Mouse (Mus musculus): Measurements from ENCODE around the gene Limch1. TPM values are rescaled to one million over a fixed set of nuclear protein-coding genes. Genes with fewer than 3 reads are reported as not detected.

The Limch1 gene
- total and polyA plus RNA-seq, 2 experiments from 2014 or later: 62.8 to 133 TPM

DNA sequence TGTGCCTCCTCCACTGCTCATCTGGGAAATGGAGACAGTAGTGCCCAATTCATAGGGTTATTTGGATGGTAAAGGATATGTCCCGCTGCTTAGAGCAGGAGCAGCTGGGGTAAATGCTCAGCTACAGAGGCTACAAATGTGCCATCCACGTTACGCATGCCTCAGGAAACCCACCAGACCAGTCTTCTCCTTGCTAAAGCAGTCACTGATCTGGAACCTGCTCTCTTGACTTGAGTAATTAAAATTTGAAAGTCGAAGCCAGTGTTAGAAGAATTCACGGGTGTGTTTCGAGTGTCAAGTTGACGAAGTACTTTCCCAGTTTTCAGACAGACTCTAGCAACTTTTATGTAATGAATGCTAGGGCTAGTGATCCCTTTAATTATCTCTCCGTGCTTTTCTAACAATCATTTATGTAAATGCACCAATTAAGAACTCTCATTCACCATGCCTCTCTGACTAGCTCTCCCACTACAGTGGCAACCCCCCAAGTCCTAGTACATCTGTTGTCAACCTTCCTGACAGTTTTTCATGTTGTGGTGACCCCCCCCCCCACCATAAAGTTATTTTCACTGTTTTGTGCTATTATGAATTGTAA is 203.6 kb downstream of the Limch1 start:
- TF ChIP-seq CTCF (IDR thresholded peaks at IDR 0.05; ENCODE audit: low read depth): no peak
- Histone ChIP-seq H3K4me3 (ENCODE audit: low read depth, low read length) (no peak overlapping the region), H3K27me3 (ENCODE audit: insufficient read depth, low read length) (no peaks in the 10 kb centered on the region), H3K36me3 (ENCODE audit: insufficient read depth) (no peaks in the 10 kb centered on the region), H3K27ac (ENCODE audit: low read depth, low read length) (peak overlapping the region; percentile 29; the same call in 1 of the 2 replicates), H3K9ac (no peak overlapping the region), H3K9me3 (ENCODE audit: low read length) (no peaks in the 10 kb centered on the region), H3K4me2 (ENCODE audit: low read depth) (no peak overlapping the region), H3K4me1 (ENCODE audit: insufficient read depth) (peaks cover 3% of the 10 kb centered on the region; the same call in 1 of the 2 replicates)
- WGBS: 21% methylated on average over 8 of the region's 8 CpGs
- DNase-seq: no peak
- ATAC-seq: peak; percentile 57

DNA sequence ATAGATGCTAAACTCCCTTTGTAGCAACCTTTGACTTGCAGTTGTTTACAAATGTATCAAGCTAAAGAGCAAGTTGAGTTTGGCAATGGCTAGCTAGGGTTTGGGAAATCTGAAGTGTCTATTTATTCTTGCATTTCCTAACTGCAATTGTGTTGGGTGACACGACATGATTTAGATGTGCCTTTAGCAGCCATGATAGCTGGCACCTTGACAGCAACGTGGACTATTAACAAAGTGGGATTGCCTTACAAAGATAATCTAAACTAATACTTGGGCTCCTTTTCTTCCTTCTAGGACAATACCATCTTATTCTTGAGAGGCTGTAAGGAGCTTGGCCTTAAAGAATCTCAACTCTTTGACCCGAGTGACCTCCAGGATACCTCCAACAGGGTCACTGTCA is 207.7 kb downstream of the Limch1 start:
- Histone ChIP-seq H3K4me1 (ENCODE audit: insufficient read depth) (peaks cover 3% of the 10 kb centered on the region; the same call in 1 of the 2 replicates), H3K9me3 (ENCODE audit: low read length) (no peaks in the 10 kb centered on the region), H3K9ac (no peak overlapping the region), H3K4me2 (ENCODE audit: low read depth) (no peak overlapping the region), H3K27me3 (ENCODE audit: insufficient read depth, low read length) (no peaks in the 10 kb centered on the region), H3K27ac (ENCODE audit: low read depth, low read length) (0 out of 2 replicates have a peak overlapping the region, but pooled peaks have one; percentile 45), H3K4me3 (ENCODE audit: low read depth, low read length) (no peak overlapping the region), H3K36me3 (ENCODE audit: insufficient read depth) (no peaks in the 10 kb centered on the region)
- ATAC-seq (no peak), DNase-seq (no peak)
- WGBS: 56% methylated on average over 3 of the region's 3 CpGs
- TF ChIP-seq CTCF (IDR thresholded peaks at IDR 0.05; ENCODE audit: low read depth): no peak

- Histone ChIP-seq H3K4me3 (ENCODE audit: low read depth, low read length) (no peak overlapping the region), H3K9ac (no peak overlapping the region), H3K27ac (ENCODE audit: low read depth, low read length) (peak overlapping the region; percentile 9; the same call in 1 of the 2 replicates), H3K27me3 (ENCODE audit: insufficient read depth, low read length) (no peaks in the 10 kb centered on the region), H3K4me2 (ENCODE audit: low read depth) (no peak overlapping the region), H3K4me1 (ENCODE audit: insufficient read depth) (no peaks in the 10 kb centered on the region), H3K36me3 (ENCODE audit: insufficient read depth) (no peaks in the 10 kb centered on the region), H3K9me3 (ENCODE audit: low read length) (no peaks in the 10 kb centered on the region)
- no peak for TF ChIP-seq CTCF (IDR thresholded peaks at IDR 0.05; ENCODE audit: low read depth)
- DNase-seq (peak; percentile 83), ATAC-seq (peak; percentile 91)
- 28% methylated on average over 7 of the region's 7 CpGs for WGBS
These were observed 208.5 kb downstream of the Limch1 start for GRCm38 (mm10) chr5:66953971-66954644.

GRCm38 (mm10) chr5:66955245-66955644 is 209.6 kb downstream of the Limch1 start:
- no peaks in the 10 kb centered on the region for H3K9me3 ChIP-seq (ENCODE audit: low read length)

GRCm38 (mm10) chr5:66957656-66958055 is 212.0 kb downstream of the Limch1 start:
- H3K4me1 ChIP-seq (ENCODE audit: insufficient read depth): no peaks in the 10 kb centered on the region
- H3K9me3 ChIP-seq (ENCODE audit: low read length): no peaks in the 10 kb centered on the region
- DNase-seq (no peak), ATAC-seq (no peak)
- H3K36me3 ChIP-seq (ENCODE audit: insufficient read depth): peaks cover 5% of the 10 kb centered on the region; the same call in 1 of the 2 replicates
- no peak overlapping the region for H3K9ac ChIP-seq
- H3K27me3 ChIP-seq (ENCODE audit: insufficient read depth, low read length): no peaks in the 10 kb centered on the region
- WGBS: 84% methylated on average over 10 of the region's 10 CpGs
- H3K4me3 ChIP-seq (ENCODE audit: low read depth, low read length): no peak overlapping the region
- no peak overlapping the region for H3K27ac ChIP-seq (ENCODE audit: low read depth, low read length)
- no peak overlapping the region for H3K4me2 ChIP-seq (ENCODE audit: low read depth)
- no peak for TF ChIP-seq CTCF (IDR thresholded peaks at IDR 0.05; ENCODE audit: low read depth)

More at GRCm38 (mm10) chr5:66955245-66955644, 209.6 kb downstream of the Limch1 start:
- 91% methylated on average over 5 of the region's 5 CpGs for WGBS
- no peak overlapping the region for H3K9ac ChIP-seq
- no peak overlapping the region for H3K4me3 ChIP-seq (ENCODE audit: low read depth, low read length)
- no peak for ATAC-seq
- H3K4me1 ChIP-seq (ENCODE audit: insufficient read depth): no peaks in the 10 kb centered on the region
- H3K27me3 ChIP-seq (ENCODE audit: insufficient read depth, low read length): no peaks in the 10 kb centered on the region
- DNase-seq: no peak
- no peak overlapping the region for H3K4me2 ChIP-seq (ENCODE audit: low read depth)
- no peak overlapping the region for H3K27ac ChIP-seq (ENCODE audit: low read depth, low read length)
- TF ChIP-seq CTCF (IDR thresholded peaks at IDR 0.05; ENCODE audit: low read depth): no peak
- H3K36me3 ChIP-seq (ENCODE audit: insufficient read depth): no peaks in the 10 kb centered on the region

- no peak for TF ChIP-seq CTCF (IDR thresholded peaks at IDR 0.05; ENCODE audit: low read depth)
These were observed 212.5 kb downstream of the Limch1 start for GRCm38 (mm10) chr5:66958118-66958517.

GRCm38 (mm10) chr5:66959968-66960367 is 214.3 kb downstream of the Limch1 start:
- ATAC-seq (no peak), DNase-seq (no peak)
- Histone ChIP-seq H3K4me3 (ENCODE audit: low read depth, low read length) (no peak overlapping the region), H3K4me1 (ENCODE audit: insufficient read depth) (0 out of 2 replicates have a peak, but pooled peaks cover 2% of the 10 kb centered on the region), H3K4me2 (ENCODE audit: low read depth) (no peak overlapping the region), H3K27ac (ENCODE audit: low read depth, low read length) (no peak overlapping the region), H3K36me3 (ENCODE audit: insufficient read depth) (peaks cover 5% of the 10 kb centered on the region; the same call in 1 of the 2 replicates), H3K9ac (no peak overlapping the region), H3K9me3 (ENCODE audit: low read length) (no peaks in the 10 kb centered on the region), H3K27me3 (ENCODE audit: insufficient read depth, low read length) (no peaks in the 10 kb centered on the region)
- no peak for TF ChIP-seq CTCF (IDR thresholded peaks at IDR 0.05; ENCODE audit: low read depth)
- WGBS: 61% methylated on average over 8 of the region's 8 CpGs

More at GRCm38 (mm10) chr5:66958118-66958517, 212.5 kb downstream of the Limch1 start:
- no peak overlapping the region for H3K27ac ChIP-seq (ENCODE audit: low read depth, low read length)
- no peak for ATAC-seq
- no peaks in the 10 kb centered on the region for H3K4me1 ChIP-seq (ENCODE audit: insufficient read depth)
- H3K4me3 ChIP-seq (ENCODE audit: low read depth, low read length): no peak overlapping the region
- no peak overlapping the region for H3K9ac ChIP-seq
- H3K36me3 ChIP-seq (ENCODE audit: insufficient read depth): peaks cover 5% of the 10 kb centered on the region; the same call in 1 of the 2 replicates
- DNase-seq: no peak
- no peaks in the 10 kb centered on the region for H3K9me3 ChIP-seq (ENCODE audit: low read length)
- no peaks in the 10 kb centered on the region for H3K27me3 ChIP-seq (ENCODE audit: insufficient read depth, low read length)
- 60% methylated on average over 8 of the region's 8 CpGs for WGBS
- H3K4me2 ChIP-seq (ENCODE audit: low read depth): no peak overlapping the region
